Mouse (Mus musculus) midbrain, embryonic 11.5 days (tissue): Measurements from ENCODE around the gene Ampd3. TPM values are rescaled to one million over a fixed set of nuclear protein-coding genes. Genes with fewer than 3 reads are reported as not detected.

Source experiments
- ATAC-seq: fragments of 200-750 bp; cut with Nextera tagmentation; 2 replicates; pipeline ENCODE4 v1.8.0; 2017; ENCODE audit warnings: moderate TSS enrichment, moderate library complexity; ENCODE audit not compliant: low FRiP score
- DNase-seq: peaks from one replicate; pipeline ENCODE4 v3.0.0; 2015; ENCODE audit warnings: low spot score; ENCODE audit errors: missing footprints
- H3K27ac ChIP-seq: fragments of 300-500 bp; sonication (generic); 2 replicates; pipeline ENCODE4 v1.5.1; 2014; ENCODE audit warnings: low read depth, low read length
- H3K27me3 ChIP-seq: fragments of 300-500 bp; sonication (generic); 2 replicates; pipeline ENCODE4 v1.6.1; 2014; ENCODE audit warnings: mild to moderate bottlenecking, low read length, moderate library complexity, mixed read lengths; ENCODE audit not compliant: control insufficient read depth, insufficient read depth
- H3K36me3 ChIP-seq: fragments of 300-500 bp; sonication (generic); 2 replicates; pipeline ENCODE4 v1.6.1; 2014; ENCODE audit warnings: mild to moderate bottlenecking, low read length, moderate library complexity, mixed read lengths; ENCODE audit not compliant: control insufficient read depth, insufficient read depth
- H3K4me1 ChIP-seq: fragments of 300-500 bp; sonication (generic); 2 replicates; pipeline ENCODE4 v1.6.1; 2014; ENCODE audit warnings: low read length; ENCODE audit not compliant: control insufficient read depth, insufficient read depth
- H3K4me2 ChIP-seq: fragments of 300-500 bp; sonication (generic); 2 replicates; pipeline ENCODE4 v1.6.1; 2014; ENCODE audit warnings: mild to moderate bottlenecking, moderate library complexity
- H3K4me3 ChIP-seq: fragments of 300-500 bp; sonication (generic); 2 replicates; pipeline ENCODE4 v1.5.1; 2014; ENCODE audit warnings: low read depth, low read length
- H3K9ac ChIP-seq: fragments of 300-500 bp; sonication (generic); 2 replicates; pipeline ENCODE4 v1.6.1; 2014; ENCODE audit warnings: low read length
- H3K9me3 ChIP-seq: fragments of 300-500 bp; sonication (generic); 2 replicates; pipeline ENCODE4 v1.6.1; 2016; ENCODE audit warnings: low read length; ENCODE audit not compliant: control insufficient read depth
- WGBS: fragments of 180-500 bp; shearing (Covaris S2); extraction: QIAGEN DNeasy Blood & Tissue Kit; methylation state at CpG from one replicate; pipeline ENCODE4 v1.1.7; 2014; 5-methylcytosine and 5-hydroxymethylcytosine counted together
- polyA plus RNA-seq: library from polyadenylated mRNA; unstranded; fragments of >200 nt; fragmentation: Nextera tagmentation; extraction: Ambion mirVana; gene quantifications from 2 replicates; pipeline ENCODE4 v1.2.1, GENCODE M21; 2014

Ampd3 gene
- polyA plus RNA-seq, 1 experiment from 2014 or later = 1.4 TPM

DNA sequence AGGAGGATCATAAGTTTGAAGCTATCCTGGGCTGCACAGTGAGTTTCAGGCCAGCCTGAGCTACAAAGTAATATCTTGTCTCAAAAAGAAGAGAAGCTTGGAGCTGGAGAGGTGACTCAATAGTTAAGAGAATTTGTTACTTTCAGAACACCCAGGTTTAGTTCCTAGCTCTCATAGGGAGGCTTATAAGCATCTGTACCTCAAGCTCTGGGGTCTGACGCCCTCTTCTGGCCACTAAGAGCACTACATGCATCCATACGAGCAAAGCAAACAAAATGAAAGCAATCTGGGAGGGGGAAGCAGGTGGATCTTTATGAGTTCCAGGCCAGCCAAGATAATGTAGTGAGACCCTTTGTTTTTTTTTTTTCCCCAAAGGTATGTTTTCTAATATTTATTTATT is 31.1 kb upstream of the Ampd3 start:
- Histone ChIP-seq H3K36me3 (no peaks in the 10 kb centered on the region), H3K4me3 (no peak overlapping the region), H3K9ac (no peak overlapping the region), H3K27me3 (no peaks in the 10 kb centered on the region), H3K4me1 (peaks cover 3% of the 10 kb centered on the region; the same call in 1 of the 2 replicates), H3K9me3 (no peaks in the 10 kb centered on the region), H3K4me2 (no peak overlapping the region), H3K27ac (no peak overlapping the region)
- ATAC-seq (no peak), DNase-seq (no peak)
- 46% methylated on average over 2 of the region's 2 CpGs for WGBS

DNA sequence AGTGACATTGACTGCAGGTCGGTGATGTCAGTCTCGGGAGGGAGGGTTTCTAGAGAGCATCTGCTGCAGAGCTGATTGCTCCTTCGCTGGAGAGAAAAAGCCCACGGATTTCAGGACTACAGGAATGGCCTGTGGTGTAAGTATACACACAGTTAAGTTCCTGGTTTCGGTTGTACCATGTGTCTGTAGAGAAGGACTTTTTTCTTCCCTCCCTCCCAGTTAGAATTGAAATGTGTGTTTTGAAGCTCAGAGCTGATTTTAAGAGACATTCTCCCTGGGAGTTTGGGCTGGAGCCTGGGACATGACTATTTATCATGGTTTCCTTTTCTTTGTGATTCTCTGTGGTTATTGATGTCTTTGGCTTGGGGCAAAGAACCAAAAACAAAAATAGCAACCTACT is 28.2 kb upstream of the Ampd3 start:
- no peak overlapping the region for H3K9ac ChIP-seq
- DNase-seq (no peak), ATAC-seq (no peak)
- H3K36me3 ChIP-seq = no peaks in the 10 kb centered on the region
- H3K27ac ChIP-seq = no peak overlapping the region
- no peaks in the 10 kb centered on the region for H3K27me3 ChIP-seq
- H3K9me3 ChIP-seq = no peaks in the 10 kb centered on the region
- H3K4me2 ChIP-seq = no peak overlapping the region
- H3K4me1 ChIP-seq = peaks cover 3% of the 10 kb centered on the region; the same call in 1 of the 2 replicates
- WGBS = 48% methylated on average over 5 of the region's 5 CpGs
- H3K4me3 ChIP-seq = no peak overlapping the region

DNA sequence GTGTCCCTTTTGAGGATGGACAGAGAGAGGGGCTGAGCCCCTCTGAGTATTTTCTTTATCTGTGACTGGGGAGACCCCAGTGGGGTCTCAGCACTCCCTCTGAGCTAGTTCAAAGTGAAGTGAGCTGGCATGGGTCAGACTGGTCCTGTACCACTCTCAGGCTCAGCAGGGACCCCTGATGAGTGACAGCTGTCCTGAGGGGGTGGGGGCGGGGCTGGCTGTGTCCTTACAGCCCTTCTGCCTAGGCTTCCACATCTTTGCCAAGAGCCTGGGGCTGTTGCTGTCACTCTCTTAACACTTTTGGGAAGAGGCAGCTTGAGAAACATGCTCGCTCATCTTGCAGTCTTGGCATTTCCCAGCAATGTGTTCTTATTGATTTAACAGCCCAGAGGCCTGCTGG is 27.8 kb upstream of the Ampd3 start:
- Histone ChIP-seq H3K36me3 (no peaks in the 10 kb centered on the region), H3K27me3 (no peaks in the 10 kb centered on the region), H3K4me3 (no peak overlapping the region), H3K27ac (no peak overlapping the region), H3K9me3 (no peaks in the 10 kb centered on the region), H3K4me1 (peaks cover 3% of the 10 kb centered on the region; the same call in 1 of the 2 replicates), H3K9ac (no peak overlapping the region), H3K4me2 (no peak overlapping the region)
- no peak for ATAC-seq
- 37% methylated on average over 2 of the region's 2 CpGs for WGBS
- DNase-seq = no peak

DNA sequence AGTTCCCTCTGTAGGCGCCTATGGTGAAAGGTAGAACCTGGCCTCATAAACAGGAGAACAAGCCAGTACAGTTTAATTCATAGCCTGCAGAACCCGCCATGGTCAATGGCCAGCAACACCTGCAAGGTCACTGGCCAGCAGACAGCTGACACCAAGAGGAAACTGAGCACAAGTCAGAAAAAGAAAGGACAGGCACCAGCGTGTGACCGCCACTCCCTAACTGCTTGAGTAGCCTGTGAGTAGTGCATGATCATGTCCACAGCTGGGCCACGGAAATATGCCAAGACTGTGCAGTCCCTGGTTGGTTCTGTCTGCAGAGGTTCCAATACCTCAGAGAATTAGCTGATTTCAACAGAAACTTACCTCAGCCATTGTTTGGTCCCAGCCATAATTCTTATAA is 26.0 kb upstream of the Ampd3 start:
- H3K27ac ChIP-seq = no peak overlapping the region
- ATAC-seq = no peak
- H3K27me3 ChIP-seq = no peaks in the 10 kb centered on the region
- H3K4me2 ChIP-seq = no peak overlapping the region
- no peaks in the 10 kb centered on the region for H3K9me3 ChIP-seq
- no peak for DNase-seq
- H3K36me3 ChIP-seq = no peaks in the 10 kb centered on the region
- 94% methylated on average over 5 of the region's 5 CpGs for WGBS
- H3K4me1 ChIP-seq = peaks cover 3% of the 10 kb centered on the region; the same call in 1 of the 2 replicates
- H3K9ac ChIP-seq = no peak overlapping the region
- H3K4me3 ChIP-seq = no peak overlapping the region

DNA sequence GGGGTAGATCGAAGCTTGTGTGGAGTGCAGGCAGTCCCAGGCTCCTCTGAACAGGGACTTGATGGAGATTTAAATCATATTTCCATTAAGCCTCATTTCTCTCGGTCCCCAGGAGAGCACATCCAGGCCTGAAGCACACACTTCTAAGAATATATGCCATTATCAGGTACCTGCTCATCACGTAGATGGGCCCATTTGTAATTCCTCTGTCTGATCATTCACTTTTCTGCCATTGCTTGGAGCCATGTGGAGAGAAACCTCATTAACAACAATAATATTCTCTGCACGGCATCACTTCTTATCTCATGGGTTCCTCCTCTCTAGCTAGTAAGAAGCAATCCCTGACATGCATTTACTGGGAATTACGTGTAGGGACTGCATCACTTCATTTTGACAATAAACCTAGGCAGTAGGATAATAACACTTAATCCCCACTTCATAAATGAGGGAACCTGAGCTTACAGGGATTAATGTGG is 21.9 kb upstream of the Ampd3 start:
- 75% methylated on average over 5 of the region's 5 CpGs for WGBS
- Histone ChIP-seq H3K4me3 (no peak overlapping the region), H3K36me3 (no peaks in the 10 kb centered on the region), H3K9me3 (no peaks in the 10 kb centered on the region), H3K9ac (no peak overlapping the region), H3K4me1 (no peaks in the 10 kb centered on the region), H3K4me2 (no peak overlapping the region), H3K27ac (no peak overlapping the region), H3K27me3 (no peaks in the 10 kb centered on the region)
- DNase-seq (no peak), ATAC-seq (no peak)

DNA sequence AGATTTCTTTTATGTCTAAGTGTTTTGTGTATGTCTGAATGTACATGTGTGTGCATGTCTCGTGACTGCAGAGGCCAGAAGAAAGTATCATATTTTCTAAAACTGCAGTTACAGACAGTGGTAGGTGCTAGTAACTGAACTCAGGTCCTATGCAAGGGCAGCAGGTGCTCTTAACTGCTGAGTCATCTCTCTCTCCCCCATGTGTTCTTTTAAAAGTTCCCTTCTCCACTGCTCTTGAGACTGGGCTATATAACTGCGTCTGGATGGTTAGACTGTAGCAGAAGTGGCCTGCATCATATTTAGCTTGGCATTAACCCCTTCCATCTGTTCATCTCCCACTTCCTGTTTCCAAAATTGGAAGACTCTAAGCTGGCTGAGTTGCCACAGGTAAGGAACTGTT is 21.2 kb upstream of the Ampd3 start:
- ATAC-seq (no peak), DNase-seq (no peak)
- H3K4me2 ChIP-seq = no peak overlapping the region
- H3K27me3 ChIP-seq = no peaks in the 10 kb centered on the region
- no peak overlapping the region for H3K4me3 ChIP-seq
- WGBS = 65% methylated on average over 2 of the region's 2 CpGs
- no peaks in the 10 kb centered on the region for H3K9me3 ChIP-seq
- no peaks in the 10 kb centered on the region for H3K4me1 ChIP-seq
- H3K27ac ChIP-seq = no peak overlapping the region
- H3K9ac ChIP-seq = no peak overlapping the region
- no peaks in the 10 kb centered on the region for H3K36me3 ChIP-seq

DNA sequence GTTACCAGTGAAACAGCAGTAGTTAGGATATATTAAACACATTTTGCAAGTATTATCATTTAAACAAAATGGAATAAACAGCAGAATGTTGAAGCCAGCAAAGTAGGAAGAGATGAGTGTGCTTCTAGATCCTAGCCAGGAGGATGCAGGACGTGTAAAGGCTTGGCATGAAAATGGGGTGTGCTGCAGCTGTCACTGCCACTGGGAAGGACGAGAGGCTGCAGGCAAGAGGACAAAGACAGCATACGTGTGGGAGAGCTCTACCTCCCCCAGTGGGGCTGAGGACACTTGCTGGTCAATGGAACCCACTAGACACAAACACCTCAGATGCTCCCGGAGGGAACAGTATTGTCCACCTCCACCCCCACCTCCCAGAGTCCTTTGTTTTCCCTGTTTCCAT is 17.2 kb upstream of the Ampd3 start:
- DNase-seq (no peak), ATAC-seq (no peak)
- no peaks in the 10 kb centered on the region for H3K27me3 ChIP-seq
- 49% methylated on average over 4 of the region's 4 CpGs for WGBS
- H3K9me3 ChIP-seq = no peaks in the 10 kb centered on the region
- no peaks in the 10 kb centered on the region for H3K36me3 ChIP-seq
- H3K4me3 ChIP-seq = no peak overlapping the region
- H3K4me2 ChIP-seq = no peak overlapping the region
- no peak overlapping the region for H3K9ac ChIP-seq
- no peak overlapping the region for H3K27ac ChIP-seq
- H3K4me1 ChIP-seq = peaks cover 3% of the 10 kb centered on the region; the same call in 1 of the 2 replicates

DNA sequence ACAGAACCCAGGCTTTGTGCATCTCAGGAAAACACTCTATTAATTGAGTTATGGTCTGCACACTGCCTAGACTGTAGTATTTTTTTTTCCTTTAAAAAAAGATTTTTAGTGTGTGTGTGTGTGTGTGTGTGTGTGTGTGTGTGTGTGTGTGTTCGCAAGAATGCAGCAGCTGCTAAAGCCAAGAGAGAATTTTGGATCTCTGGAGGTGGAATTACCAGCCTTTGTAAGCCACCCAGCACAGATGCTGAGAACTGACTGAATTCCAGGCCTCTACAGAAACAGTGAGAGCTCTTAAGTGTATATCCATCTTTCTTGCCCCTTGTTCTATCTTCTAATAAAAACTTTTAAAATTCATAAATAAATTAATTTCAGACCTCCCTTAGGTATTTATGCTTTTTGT is 16.4 kb upstream of the Ampd3 start:
- Histone ChIP-seq H3K4me2 (no peak overlapping the region), H3K4me3 (no peak overlapping the region), H3K36me3 (no peaks in the 10 kb centered on the region), H3K4me1 (peaks cover 3% of the 10 kb centered on the region; the same call in 1 of the 2 replicates), H3K9ac (no peak overlapping the region), H3K27me3 (no peaks in the 10 kb centered on the region), H3K27ac (no peak overlapping the region), H3K9me3 (no peaks in the 10 kb centered on the region)
- 85% methylated on average over 1 of the region's 1 CpGs for WGBS
- no peak for DNase-seq
- ATAC-seq = no peak

DNA sequence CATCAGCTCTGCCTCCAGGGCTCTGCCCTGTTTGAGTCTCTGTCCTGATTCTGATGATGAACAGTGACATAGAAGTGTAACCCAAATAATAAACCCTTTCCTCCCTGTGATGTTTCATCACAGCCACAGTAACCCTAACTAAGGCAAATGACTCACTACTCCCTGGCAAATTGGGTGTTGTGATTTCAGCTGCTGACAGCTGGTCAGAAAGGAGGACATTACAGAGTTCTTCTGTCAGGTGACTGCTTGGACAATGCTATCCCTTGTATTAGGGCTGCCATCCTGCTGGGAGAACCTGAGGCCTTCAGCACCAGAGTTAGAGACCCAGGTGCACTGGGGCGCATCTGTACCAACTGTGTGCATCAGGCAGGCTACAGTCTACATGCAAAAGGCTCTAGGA is 14.7 kb upstream of the Ampd3 start:
- no peak overlapping the region for H3K9ac ChIP-seq
- WGBS = 86% methylated on average over 1 of the region's 1 CpGs
- H3K4me3 ChIP-seq = no peak overlapping the region
- no peak overlapping the region for H3K4me2 ChIP-seq
- no peaks in the 10 kb centered on the region for H3K9me3 ChIP-seq
- DNase-seq (no peak), ATAC-seq (no peak)
- no peaks in the 10 kb centered on the region for H3K27me3 ChIP-seq
- no peak overlapping the region for H3K27ac ChIP-seq
- H3K4me1 ChIP-seq = peaks cover 3% of the 10 kb centered on the region; the same call in 1 of the 2 replicates
- no peaks in the 10 kb centered on the region for H3K36me3 ChIP-seq
